Mouse (Mus musculus) B cell, adult (primary cell): ENCODE data around the gene Gch1. TPM values are rescaled to one million over a fixed set of nuclear protein-coding genes. Genes with fewer than 3 reads are reported as not detected.

Experiments
- total RNA-seq: library from RNA; stranded (reverse); gene quantifications from 4 replicates; pipeline ENCODE4 v1.2.4, GENCODE M21; 2023; ENCODE audit not compliant: inconsistent age

Gch1 gene
- total RNA-seq, result 71.3 to 85.2 TPM (median 78.8 TPM) in 4 replicates

DNA sequence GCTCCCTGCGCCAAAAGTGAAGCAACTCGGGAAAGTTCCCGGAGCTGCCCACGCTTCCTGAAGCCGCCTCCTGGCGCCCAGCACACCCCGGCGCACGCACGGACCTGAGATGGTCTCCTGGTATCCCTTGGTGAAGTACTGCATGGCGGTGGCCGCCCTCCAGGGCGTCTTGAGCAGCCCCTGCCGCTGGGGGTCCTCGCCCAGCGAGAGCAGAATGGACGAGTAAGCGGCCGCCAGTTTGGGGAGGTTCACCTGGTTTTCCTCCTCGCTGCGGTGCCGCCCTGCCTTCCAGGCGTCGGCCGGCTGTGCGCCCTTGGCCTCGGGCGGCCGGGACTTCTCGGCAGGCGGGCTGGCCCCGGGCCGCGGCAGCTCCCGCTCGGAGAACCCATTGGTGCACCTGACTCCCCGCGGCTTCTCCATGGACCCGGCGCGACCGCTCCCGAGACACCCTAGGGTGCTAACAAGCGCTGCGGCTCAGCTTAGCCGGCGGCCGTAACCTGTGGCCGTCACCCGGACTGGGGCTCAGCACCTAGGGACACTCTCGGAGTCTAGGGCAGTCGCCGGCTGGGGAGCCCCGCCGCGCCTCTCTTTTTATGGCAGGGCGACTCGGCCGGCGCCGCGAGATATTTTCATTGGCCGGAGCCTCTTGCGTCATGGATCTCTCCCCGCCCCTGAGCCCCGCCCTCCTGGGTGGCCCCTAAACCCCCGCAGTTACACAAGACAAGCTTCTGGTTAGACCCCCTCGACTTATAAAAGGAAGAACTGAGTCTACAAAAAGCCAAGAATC, at the start of gene Gch1:
Gene Gch1 (minus strand): TSS at position 566 of the 787 bp plus-strand sequence.

Other genes with a start within 250 kb of the Gch1 start
- 21.0 to 35.2 TPM (median 23.7 TPM) in 4 replicates for gene Wdhd1, start 87.4 kb upstream of the Gch1 start, total RNA-seq
- 28.4 to 33.3 TPM (median 30.3 TPM) in 4 replicates for gene Socs4, start 87.5 kb upstream of the Gch1 start, total RNA-seq
- 139 to 165 TPM (median 157 TPM) in 4 replicates for gene Mapk1ip1l, start 108.9 kb upstream of the Gch1 start, total RNA-seq
- 3.1 to 5.9 TPM (median 3.8 TPM) in 4 replicates for gene Lgals3, start 178.3 kb upstream of the Gch1 start, total RNA-seq
- 5.9 to 10.2 TPM (median 7.4 TPM) in 4 replicates for gene Dlgap5, start 229.0 kb upstream of the Gch1 start, total RNA-seq